Mouse (Mus musculus): ENCODE results near the gene Kcnq1. TPM values are rescaled to one million over a fixed set of nuclear protein-coding genes. Genes with fewer than 3 reads are reported as not detected.

The Kcnq1 gene
- polyA plus RNA-seq, 1 experiment from 2014 or later = 10.5 TPM

GRCm38 (mm10) chr7:143407931-143408501 is 301.9 kb downstream of the Kcnq1 start:
- peaks cover 9% of the 10 kb centered on the region; the same call in 1 of the 2 replicates for H3K4me1 ChIP-seq (replicated peaks; ENCODE audit: control insufficient read depth, insufficient read depth, low read length)
- H3K4me3 ChIP-seq (ENCODE audit: low read depth, low read length) = no peak overlapping the region
- no peak overlapping the region for H3K9ac ChIP-seq (ENCODE audit: low read depth, low read length)
- H3K36me3 ChIP-seq (ENCODE audit: control insufficient read depth, insufficient read depth) = no peaks in the 10 kb centered on the region
- H3K27ac ChIP-seq (ENCODE audit: low read depth, low read length) = peak overlapping the region; percentile 47
- peak overlapping the region; percentile 3 for H3K4me2 ChIP-seq (replicated peaks; ENCODE audit: low read depth)
- no peak for TF ChIP-seq CTCF (IDR thresholded peaks at IDR 0.05; ENCODE audit: low read depth)
- peak; percentile 83 for ATAC-seq
- H3K27me3 ChIP-seq (replicated peaks; ENCODE audit: control insufficient read depth, insufficient read depth, low read length) = no peaks in the 10 kb centered on the region
- no peaks in the 10 kb centered on the region for H3K9me3 ChIP-seq (ENCODE audit: control insufficient read depth)
- 15% methylated on average over 9 of the region's 9 CpGs for WGBS

GRCm38 (mm10) chr7:143408615-143409021 is 302.5 kb downstream of the Kcnq1 start:
- no peaks in the 10 kb centered on the region for H3K27me3 ChIP-seq (replicated peaks; ENCODE audit: control insufficient read depth, insufficient read depth, low read length)
- no peak overlapping the region for H3K4me2 ChIP-seq (replicated peaks; ENCODE audit: low read depth)
- H3K36me3 ChIP-seq (ENCODE audit: control insufficient read depth, insufficient read depth) = no peaks in the 10 kb centered on the region

GRCm38 (mm10) chr7:143412606-143413005 is 306.4 kb downstream of the Kcnq1 start:
- WGBS = 67% methylated on average over 6 of the region's 6 CpGs
- no peak overlapping the region for H3K4me3 ChIP-seq (ENCODE audit: low read depth, low read length)
- H3K9me3 ChIP-seq (ENCODE audit: control insufficient read depth) = no peaks in the 10 kb centered on the region
- peaks cover 17% of the 10 kb centered on the region; the same call in 1 of the 2 replicates for H3K4me1 ChIP-seq (replicated peaks; ENCODE audit: control insufficient read depth, insufficient read depth, low read length)
- no peak overlapping the region for H3K27ac ChIP-seq (ENCODE audit: low read depth, low read length)
- H3K36me3 ChIP-seq (ENCODE audit: control insufficient read depth, insufficient read depth) = no peaks in the 10 kb centered on the region
- ATAC-seq = no peak
- no peak overlapping the region for H3K4me2 ChIP-seq (replicated peaks; ENCODE audit: low read depth)
- no peak overlapping the region for H3K9ac ChIP-seq (ENCODE audit: low read depth, low read length)
- TF ChIP-seq CTCF (IDR thresholded peaks at IDR 0.05; ENCODE audit: low read depth) = no peak
- no peaks in the 10 kb centered on the region for H3K27me3 ChIP-seq (replicated peaks; ENCODE audit: control insufficient read depth, insufficient read depth, low read length)

More at GRCm38 (mm10) chr7:143408615-143409021, 302.5 kb downstream of the Kcnq1 start:
- no peak for TF ChIP-seq CTCF (IDR thresholded peaks at IDR 0.05; ENCODE audit: low read depth)
- no peak overlapping the region for H3K9ac ChIP-seq (ENCODE audit: low read depth, low read length)
- 0 out of 2 replicates have a peak overlapping the region, but pooled peaks have one; percentile 47 for H3K27ac ChIP-seq (ENCODE audit: low read depth, low read length)
- WGBS = 50% methylated on average over 13 of the region's 13 CpGs
- H3K9me3 ChIP-seq (ENCODE audit: control insufficient read depth) = no peaks in the 10 kb centered on the region
- ATAC-seq = no peak
- no peak overlapping the region for H3K4me3 ChIP-seq (ENCODE audit: low read depth, low read length)
- peaks cover 9% of the 10 kb centered on the region; the same call in 1 of the 2 replicates for H3K4me1 ChIP-seq (replicated peaks; ENCODE audit: control insufficient read depth, insufficient read depth, low read length)

GRCm38 (mm10) chr7:143415070-143415469 is 308.9 kb downstream of the Kcnq1 start:
- H3K9ac ChIP-seq (ENCODE audit: low read depth, low read length) = no peak overlapping the region
- H3K4me1 ChIP-seq (replicated peaks; ENCODE audit: control insufficient read depth, insufficient read depth, low read length) = peaks cover 14% of the 10 kb centered on the region
- no peak for TF ChIP-seq CTCF (IDR thresholded peaks at IDR 0.05; ENCODE audit: low read depth)
- ATAC-seq = no peak
- H3K27me3 ChIP-seq (replicated peaks; ENCODE audit: control insufficient read depth, insufficient read depth, low read length) = no peaks in the 10 kb centered on the region
- no peak overlapping the region for H3K4me2 ChIP-seq (replicated peaks; ENCODE audit: low read depth)
- no peaks in the 10 kb centered on the region for H3K9me3 ChIP-seq (ENCODE audit: control insufficient read depth)
- no peak overlapping the region for H3K27ac ChIP-seq (ENCODE audit: low read depth, low read length)
- H3K4me3 ChIP-seq (ENCODE audit: low read depth, low read length) = no peak overlapping the region
- WGBS = 43% methylated on average over 4 of the region's 4 CpGs
- no peaks in the 10 kb centered on the region for H3K36me3 ChIP-seq (ENCODE audit: control insufficient read depth, insufficient read depth)

GRCm38 (mm10) chr7:143416406-143416805 is 310.2 kb downstream of the Kcnq1 start:
- no peaks in the 10 kb centered on the region for H3K9me3 ChIP-seq (ENCODE audit: control insufficient read depth)
- H3K27ac ChIP-seq (ENCODE audit: low read depth, low read length) = no peak overlapping the region
- 77% methylated on average over 12 of the region's 12 CpGs for WGBS
- H3K9ac ChIP-seq (ENCODE audit: low read depth, low read length) = no peak overlapping the region
- H3K4me2 ChIP-seq (replicated peaks; ENCODE audit: low read depth) = no peak overlapping the region
- ATAC-seq = no peak
- H3K4me1 ChIP-seq (replicated peaks; ENCODE audit: control insufficient read depth, insufficient read depth, low read length) = peaks cover 14% of the 10 kb centered on the region
- no peaks in the 10 kb centered on the region for H3K36me3 ChIP-seq (ENCODE audit: control insufficient read depth, insufficient read depth)
- H3K27me3 ChIP-seq (replicated peaks; ENCODE audit: control insufficient read depth, insufficient read depth, low read length) = no peaks in the 10 kb centered on the region
- no peak for TF ChIP-seq CTCF (IDR thresholded peaks at IDR 0.05; ENCODE audit: low read depth)
- H3K4me3 ChIP-seq (ENCODE audit: low read depth, low read length) = no peak overlapping the region

- H3K27me3 ChIP-seq (replicated peaks; ENCODE audit: control insufficient read depth, insufficient read depth, low read length) = no peaks in the 10 kb centered on the region
- H3K4me3 ChIP-seq (ENCODE audit: low read depth, low read length) = no peak overlapping the region
- H3K4me2 ChIP-seq (replicated peaks; ENCODE audit: low read depth) = no peak overlapping the region
- H3K27ac ChIP-seq (ENCODE audit: low read depth, low read length) = peak overlapping the region; percentile 28; the same call in 1 of the 2 replicates
- no peaks in the 10 kb centered on the region for H3K9me3 ChIP-seq (ENCODE audit: control insufficient read depth)
- no peak overlapping the region for H3K9ac ChIP-seq (ENCODE audit: low read depth, low read length)
- 35% methylated on average over 5 of the region's 5 CpGs for WGBS
- TF ChIP-seq CTCF (IDR thresholded peaks at IDR 0.05; ENCODE audit: low read depth) = no peak
- no peaks in the 10 kb centered on the region for H3K36me3 ChIP-seq (ENCODE audit: control insufficient read depth, insufficient read depth)
- peaks cover 14% of the 10 kb centered on the region for H3K4me1 ChIP-seq (replicated peaks; ENCODE audit: control insufficient read depth, insufficient read depth, low read length)
- no peak for ATAC-seq
Observed at GRCm38 (mm10) chr7:143417875-143418274, 311.7 kb downstream of the Kcnq1 start.
